ENCODE assay signal across 9 mouse cellular contexts in the genomic region with DNA sequence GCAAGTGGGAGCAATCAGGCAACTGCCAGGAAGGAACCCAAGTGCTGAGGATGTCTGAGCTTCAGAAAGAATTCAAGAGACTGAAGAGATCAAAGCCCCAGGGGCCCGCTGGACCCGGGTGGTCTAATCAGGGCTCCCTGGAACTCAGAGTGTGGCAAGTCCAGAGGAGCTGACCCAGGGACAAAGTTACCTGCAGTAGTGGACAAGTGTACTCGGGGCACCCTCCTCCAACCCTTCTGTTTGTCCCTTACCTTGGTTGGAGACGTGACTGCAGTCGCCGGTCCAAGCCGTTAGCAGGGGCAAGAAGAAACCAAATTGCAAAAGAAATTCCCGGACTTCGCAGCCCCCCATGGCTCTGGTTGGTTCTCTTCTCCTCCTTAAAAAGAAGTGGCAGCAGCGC. TPM values are rescaled to one million over a fixed set of nuclear protein-coding genes. Genes with fewer than 3 reads are reported as not detected.
DNase-seq lines count a peak whose midpoint lies in the region; ATAC-seq lines count a peak whose summit lies in the region.
"Had no signal": no experiment of that assay in that cellular context is flagged by ENCODE, and none has a peak within 500 bp of the region (broad histone marks: within the 10 kb centered on the region; RNA-seq: fewer than 3 reads in every experiment).

No protein-coding gene starts in this region.

- no peak overlapping the region for H3K9ac ChIP-seq in heart, embryonic 14.5 days (ENCODE audit: low read length)
- peak overlapping the region; percentile 70 for H3K9ac ChIP-seq in midbrain, embryonic 15.5 days

- peak overlapping the region; percentile 39 to 40; a peak in 3 of 4 replicates for H3K4me3 ChIP-seq in heart, embryonic 14.5 days (ENCODE audit: control insufficient read depth in 1 of 2, insufficient read depth in 1 of 2, low read depth in 1 of 2, low read length in 2 of 2)
- H3K4me3 ChIP-seq in midbrain, embryonic 15.5 days: peak overlapping the region; percentile 69

- intact Hi-C loops in heart, postnatal 36 days (cut with DNase I): no loop called here

- peaks cover 29% of the 10 kb centered on the region for H3K27me3 ChIP-seq in heart, embryonic 14.5 days (ENCODE audit: control insufficient read depth, insufficient read depth, low read length)
- no peaks in the 10 kb centered on the region for H3K27me3 ChIP-seq in midbrain, embryonic 15.5 days (replicated peaks)
- H3K27me3 ChIP-seq: CH12.LX had no signal

- no peaks in the 10 kb centered on the region for H3K36me3 ChIP-seq in heart, embryonic 14.5 days (ENCODE audit: control insufficient read depth, insufficient read depth, low read length)
- no peaks in the 10 kb centered on the region for H3K36me3 ChIP-seq in midbrain, embryonic 15.5 days (replicated peaks)

- H3K4me2 ChIP-seq in heart, embryonic 14.5 days (ENCODE audit: low read length): peak overlapping the region; percentile 79
- peak overlapping the region; percentile 98 for H3K4me2 ChIP-seq in midbrain, embryonic 15.5 days

- peaks cover 4 to 7% of the 10 kb centered on the region in 2 experiments; a peak in 3 of 4 replicates for H3K4me1 ChIP-seq in heart, embryonic 14.5 days (ENCODE audit: control insufficient read depth in 2 of 2, insufficient read depth in 2 of 2, low read length in 2 of 2)
- H3K4me1 ChIP-seq in midbrain, embryonic 15.5 days: peaks cover 13% of the 10 kb centered on the region

- 2% methylated on average over 10 of the region's 10 CpGs for WGBS in heart, embryonic 14.5 days
- under 1% methylated on average over 10 of the region's 10 CpGs for WGBS in midbrain, embryonic 15.5 days

- no peak for ATAC-seq in heart, embryonic 14.5 days (ENCODE audit: insufficient number of reproducible peaks, insufficient read depth, low FRiP score, low read depth)
- ATAC-seq in midbrain, embryonic 15.5 days (replicated peaks): peak; percentile 3; the same call in 1 of the 2 replicates
- no peak for ATAC-seq in cerebellum, adult (ENCODE audit: insufficient number of reproducible peaks, low FRiP score, low TSS enrichment)

- H3K27ac ChIP-seq in heart, embryonic 14.5 days (replicated peaks in 1 of 2; ENCODE audit: control insufficient read depth in 1 of 2, insufficient read depth in 1 of 2, low read depth in 2 of 2, low read length in 2 of 2): no peak overlapping the region
- peak overlapping the region; percentile 73; the same call in 1 of the 2 replicates for H3K27ac ChIP-seq in midbrain, embryonic 15.5 days

- no peaks in the 10 kb centered on the region for H3K9me3 ChIP-seq in heart, embryonic 14.5 days (ENCODE audit: control insufficient read depth, low read length)
- no peaks in the 10 kb centered on the region for H3K9me3 ChIP-seq in midbrain, embryonic 15.5 days

- DNase-seq in heart, postnatal 36 days: no peak
- DNase-seq in R1 (ENCODE audit: low read depth, low spot score): peak; percentile 2
- peak; percentile 4 to 15 for DNase-seq in frontal cortex, postnatal 25 days (ENCODE audit: low spot score in 2 of 2)
- DNase-seq in gastrocnemius, postnatal 25 days: no peak
- DNase-seq in urinary bladder, postnatal 14 days (ENCODE audit: low spot score): no peak

RNA-seq across cellular contexts. Expression of a gene that starts 0.7 kb away (rescaled TPM):
- polyA plus RNA-seq in heart, embryonic 14.5 days (2014; fragmentation: Nextera tagmentation; extraction: Ambion mirVana): 0.19 TPM in 1 of 2 replicates, not detected in the other
- not detected for total RNA-seq in heart, postnatal 36 days (2021)
- 8.9 and 9.1 TPM in 2 replicates for polyA plus RNA-seq in midbrain, embryonic 15.5 days (2015; fragmentation: Nextera tagmentation; extraction: Ambion mirVana)
- total RNA-seq in gastrocnemius, postnatal 25 days (2021): not detected
- total RNA-seq: CH12.LX had no signal

Comparison
In these comparisons a context has a peak if more than half of its experiments do, and no peak if none do; other contexts are left out.
1. DNase-seq: peak in R1 (single experiment) and frontal cortex, postnatal 25 days (2 of 2); none in heart, postnatal 36 days (0 of 2), gastrocnemius, postnatal 25 days (single experiment) and urinary bladder, postnatal 14 days (single experiment).